Mouse (Mus musculus) cerebellum, adult 9-10 months (tissue): ENCODE data around the gene Prelp.

Experiments
- DNase-seq: peaks from one replicate; pipeline ENCODE4 v3.0.0; 2022

Prelp gene

DNA sequence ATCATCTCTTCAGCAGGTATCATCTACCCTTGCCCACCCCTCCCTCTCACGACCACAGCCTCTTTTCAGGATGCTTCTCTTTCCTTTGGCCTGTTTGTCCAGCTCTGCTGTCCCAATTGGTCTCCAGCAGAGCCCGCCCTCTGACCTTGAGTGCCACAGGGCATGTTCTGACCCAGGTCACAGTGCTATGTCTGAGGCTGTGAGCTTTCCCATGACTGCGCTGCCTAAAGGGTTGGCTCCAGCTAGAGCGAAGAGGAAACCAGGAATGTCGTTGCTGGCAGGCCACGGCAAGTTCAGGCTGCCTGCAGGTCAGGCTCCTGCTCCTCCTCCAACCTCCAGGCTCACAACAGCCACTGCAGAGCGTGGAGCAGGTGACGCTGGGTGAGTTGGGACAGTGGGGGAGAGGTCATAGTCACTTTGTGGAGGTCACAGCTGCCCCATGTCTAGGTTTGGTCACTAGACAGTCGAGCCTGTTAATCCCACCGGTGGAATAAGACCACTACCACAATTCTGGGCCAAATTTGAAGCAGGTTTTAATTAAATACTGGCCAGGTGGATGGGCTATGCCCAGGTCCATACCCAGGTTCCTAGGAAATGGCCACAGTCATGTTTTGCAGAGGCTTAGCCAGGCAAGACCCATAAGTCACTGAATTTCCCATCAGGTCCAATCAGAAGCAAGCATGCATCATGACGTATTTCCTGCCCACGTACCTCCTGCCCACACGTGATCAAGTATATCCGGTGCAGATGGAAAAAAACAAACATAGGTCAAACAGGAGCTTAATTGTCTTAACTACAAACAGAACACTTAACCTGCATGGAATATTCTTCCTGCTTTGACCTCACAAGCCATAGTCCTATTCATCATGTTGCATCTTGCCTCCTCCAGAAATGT, 12.3 kb upstream of the Prelp start:
- DNase-seq, result no peak

DNA sequence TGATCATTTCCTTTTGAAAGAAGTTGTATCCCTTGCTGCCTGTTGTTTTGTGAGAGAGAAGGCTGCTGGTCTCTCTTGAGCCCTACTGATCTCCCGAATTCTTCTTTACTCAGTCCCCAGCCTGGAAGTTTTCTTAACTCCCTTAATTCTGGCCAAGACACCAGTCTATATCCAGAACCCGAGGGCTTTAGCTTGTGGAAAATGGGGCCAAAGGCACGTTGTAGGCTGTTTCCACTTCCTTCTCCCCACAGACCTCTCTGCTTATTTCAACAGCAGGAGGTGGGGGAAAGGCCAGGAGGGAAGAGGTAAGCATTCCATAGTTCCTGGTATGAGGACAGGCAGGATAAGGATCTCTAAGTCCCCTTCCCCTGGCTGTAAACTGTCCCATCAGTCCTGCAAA, 8.8 kb upstream of the Prelp start:
- no peak for DNase-seq

DNA sequence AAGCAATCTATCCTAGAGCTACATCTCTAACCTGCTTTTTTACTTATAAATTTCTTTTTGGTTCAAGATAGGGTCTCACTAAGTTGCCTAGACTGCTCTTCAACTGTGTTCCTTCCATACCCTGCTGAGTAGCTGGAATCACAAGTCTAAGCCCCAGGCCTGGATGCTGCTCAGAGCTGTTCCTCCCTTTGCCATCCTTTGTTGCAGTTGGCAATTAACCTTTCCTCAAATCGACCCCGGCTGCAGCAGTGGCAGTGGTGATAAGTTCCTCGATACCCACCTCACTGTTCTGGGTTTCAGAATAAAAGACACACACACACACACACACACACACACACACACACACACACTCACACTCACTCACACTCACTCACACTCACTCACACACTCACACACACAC, 4.0 kb upstream of the Prelp start:
- DNase-seq, result no peak

DNA sequence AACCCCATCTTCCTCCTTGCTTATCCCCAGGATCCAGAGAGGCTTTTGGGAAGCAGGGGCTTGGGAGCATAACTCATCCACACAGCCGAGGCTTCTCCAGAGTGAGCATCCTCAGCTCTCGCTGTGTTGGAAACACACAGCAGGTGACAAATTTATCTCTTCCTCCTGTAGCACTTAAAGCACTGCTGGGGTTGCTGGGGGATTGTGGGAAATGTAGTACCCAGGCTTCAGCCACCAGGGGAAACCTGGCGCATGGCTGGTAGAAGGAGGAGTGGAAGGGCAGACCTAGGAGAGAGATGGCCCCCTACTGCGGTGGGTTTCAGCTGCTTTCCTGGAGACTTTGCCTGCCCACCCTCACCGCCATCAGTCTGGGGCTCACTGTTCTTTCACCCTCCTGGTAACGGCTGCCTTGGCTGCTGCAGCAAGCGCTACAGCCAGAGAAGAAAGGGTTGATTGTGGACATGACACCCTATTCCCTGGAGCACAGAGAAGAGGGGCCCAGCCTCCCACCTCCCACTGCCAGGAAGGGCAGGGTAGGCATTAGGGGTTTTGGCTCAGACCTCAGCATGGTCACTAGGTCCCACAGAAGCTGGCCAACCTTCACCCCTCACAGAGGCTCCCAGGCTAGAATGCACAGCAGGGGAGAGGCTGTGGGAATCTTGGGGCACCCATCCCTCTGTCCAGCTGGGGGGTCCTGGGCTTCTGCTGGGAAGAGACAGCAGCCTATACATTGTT, 3.1 kb upstream of the Prelp start:
- DNase-seq, result no peak

GRCm38 (mm10) chr1:133923071-133923470, 1.9 kb upstream of the Prelp start:
- no peak for DNase-seq

- DNase-seq, result no peak
These were observed 338 bp downstream of the Prelp start for GRCm38 (mm10) chr1:133920876-133921275.

DNA sequence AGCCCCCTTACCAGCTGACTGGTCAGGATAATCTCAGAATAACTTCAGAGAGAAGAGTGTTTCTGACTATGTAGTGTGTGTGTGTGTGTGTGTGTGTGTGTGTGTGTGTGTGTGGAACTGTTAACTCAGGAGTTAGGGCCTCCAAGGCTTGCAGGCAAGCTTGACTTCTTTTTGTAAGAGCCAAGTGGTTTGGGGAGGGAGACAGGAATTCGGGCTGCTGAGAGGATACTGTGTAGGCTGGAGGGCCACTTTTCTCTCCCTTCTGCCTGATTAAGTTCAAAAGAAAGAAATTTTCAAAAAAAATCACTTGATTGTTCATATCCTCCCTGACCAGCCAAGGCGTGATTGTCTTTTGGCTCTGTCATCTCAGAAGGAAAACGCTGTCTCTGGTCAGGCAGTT, 813 bp downstream of the Prelp start:
- DNase-seq, result no peak

DNA sequence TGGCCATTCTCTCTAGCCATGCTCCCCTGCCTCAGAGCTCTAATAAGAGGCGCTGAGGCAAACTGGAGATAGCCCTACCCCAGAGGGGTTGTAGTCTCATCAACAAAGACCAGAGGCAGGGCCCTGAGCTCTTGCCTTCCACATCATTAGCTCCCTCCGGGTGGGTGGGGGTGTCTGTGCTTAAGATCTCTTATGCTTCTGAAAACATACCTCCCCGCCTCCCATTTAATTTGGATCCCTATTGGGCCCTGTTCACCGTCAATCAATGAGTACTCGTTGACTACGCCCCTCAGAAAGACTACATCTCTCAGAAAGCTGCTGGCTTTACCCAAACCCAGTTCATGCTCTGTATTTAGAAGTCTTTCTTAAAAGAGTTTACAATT, 3.1 kb downstream of the Prelp start:
- no peak for DNase-seq

- no peak for DNase-seq
These were observed 3.6 kb downstream of the Prelp start for GRCm38 (mm10) chr1:133917456-133918087.

DNA sequence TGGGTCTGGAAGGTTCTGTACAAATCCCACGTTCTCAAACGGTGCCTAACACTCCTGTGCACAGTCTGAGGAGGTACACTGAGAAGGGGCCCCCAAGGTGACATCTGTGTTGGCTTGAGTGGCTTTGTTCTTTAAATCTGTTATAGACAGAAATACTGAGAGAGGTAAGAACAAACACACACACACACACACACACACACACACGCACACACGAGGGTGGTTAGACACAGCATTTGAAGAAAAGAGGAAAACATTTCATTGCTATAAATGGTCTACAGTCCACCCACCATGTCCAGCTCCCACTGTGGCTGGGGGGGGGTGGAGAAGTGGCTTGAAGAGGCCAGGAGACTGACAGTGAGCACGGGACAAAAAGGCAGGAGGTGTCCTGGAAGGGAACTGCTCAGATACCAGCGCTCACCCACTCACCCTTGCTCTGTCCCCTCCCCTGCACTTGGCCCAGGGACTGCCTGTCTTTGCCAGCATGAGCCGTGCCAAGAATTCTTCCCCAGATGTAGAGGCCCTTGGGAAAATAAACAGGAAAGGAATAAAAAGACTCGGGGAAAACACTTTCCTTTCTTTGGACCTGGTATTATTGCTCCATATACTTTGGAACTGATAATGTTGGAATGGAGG, 5.4 kb downstream of the Prelp start:
- DNase-seq, result no peak

DNA sequence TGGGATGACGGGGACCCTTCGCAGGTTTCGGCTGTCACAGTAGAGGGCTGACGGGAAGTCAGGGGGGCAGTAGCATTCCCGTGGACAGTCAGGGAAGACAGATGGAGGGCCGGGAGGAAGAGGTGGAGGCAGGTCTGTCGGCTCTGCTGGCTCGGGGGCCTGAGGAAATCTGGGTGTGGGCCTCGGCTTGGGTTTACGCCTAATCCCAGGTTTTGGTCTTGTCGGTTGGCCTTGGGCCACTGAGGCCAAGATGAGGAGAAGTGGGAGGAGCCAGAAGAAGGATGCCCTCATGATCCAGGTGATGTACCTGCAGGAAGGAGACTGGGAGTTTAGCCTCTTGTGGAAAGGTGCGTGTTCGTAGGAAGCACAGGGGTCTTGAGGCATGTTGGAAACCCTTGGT, 6.1 kb downstream of the Prelp start:
- no peak for DNase-seq

GRCm38 (mm10) chr1:133913018-133913417, 8.2 kb downstream of the Prelp start:
- DNase-seq, result no peak

DNA sequence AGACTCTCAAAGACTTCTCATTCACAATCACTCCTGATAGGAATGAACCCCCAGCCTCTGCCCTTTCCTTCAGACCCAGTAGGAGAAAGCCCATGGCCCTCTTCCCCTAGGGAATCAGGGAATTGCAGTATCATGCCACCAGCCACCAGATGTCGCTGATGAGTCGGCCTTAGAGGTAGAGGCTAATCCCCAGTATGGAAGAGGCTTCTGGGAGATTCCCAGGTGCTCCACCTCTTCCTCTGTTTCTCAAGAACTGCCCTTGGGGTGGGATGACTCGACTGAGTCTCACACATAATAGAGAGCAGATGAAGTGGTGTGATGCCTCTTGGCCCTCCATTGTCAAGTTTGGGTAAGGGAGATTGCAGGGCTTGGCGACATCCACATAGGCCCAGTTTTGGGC, 9.8 kb downstream of the Prelp start:
- peak; percentile 80 for DNase-seq

GRCm38 (mm10) chr1:133911008-133911407, 10.2 kb downstream of the Prelp start:
- DNase-seq, result no peak

GRCm38 (mm10) chr1:133910108-133910507, 11.1 kb downstream of the Prelp start:
- no peak for DNase-seq

- DNase-seq, result peak; percentile 73
These were observed 12.3 kb downstream of the Prelp start for GRCm38 (mm10) chr1:133908659-133909575.

DNA sequence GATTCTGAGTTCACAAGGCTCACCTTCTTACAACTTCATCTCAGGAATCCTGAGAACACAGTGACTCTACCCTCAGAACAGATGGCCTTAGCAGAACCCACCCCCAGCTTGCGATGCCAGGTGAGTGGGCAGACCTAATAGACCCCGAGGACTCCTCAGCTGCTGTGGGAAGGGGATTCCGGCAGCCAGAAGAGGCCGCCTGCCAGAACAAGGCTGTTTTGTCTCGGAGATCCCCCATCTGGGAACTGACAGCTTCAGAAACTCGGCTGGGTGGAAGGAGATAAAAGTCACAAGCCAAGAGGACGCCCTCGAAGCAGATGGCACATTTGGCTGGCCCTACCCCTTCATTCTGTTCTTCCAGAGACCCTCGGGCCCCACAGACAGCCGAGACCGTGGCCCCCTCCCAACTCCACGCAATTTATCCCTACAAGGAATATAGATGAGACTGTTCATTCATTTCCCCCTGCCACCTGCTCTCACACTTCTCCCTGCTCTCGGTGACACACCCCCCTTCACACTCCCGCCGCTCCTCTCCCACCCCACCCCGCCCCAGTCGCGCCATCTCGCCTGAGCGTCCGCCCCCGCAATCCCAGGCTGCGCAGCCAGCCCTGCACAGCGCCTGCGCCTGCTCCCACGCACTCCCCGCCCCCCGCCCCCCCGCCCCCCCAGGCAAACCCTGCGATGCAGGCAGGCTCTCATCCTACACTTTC, 13.1 kb downstream of the Prelp start, which contains the start of gene Optc:
Gene Optc, minus strand, starts transcription at position 51 of the 710 bp plus-strand sequence.
- peak; percentile 82 for DNase-seq

- DNase-seq, result no peak
These were observed 14.8 kb downstream of the Prelp start for GRCm38 (mm10) chr1:133906420-133906819.

DNA sequence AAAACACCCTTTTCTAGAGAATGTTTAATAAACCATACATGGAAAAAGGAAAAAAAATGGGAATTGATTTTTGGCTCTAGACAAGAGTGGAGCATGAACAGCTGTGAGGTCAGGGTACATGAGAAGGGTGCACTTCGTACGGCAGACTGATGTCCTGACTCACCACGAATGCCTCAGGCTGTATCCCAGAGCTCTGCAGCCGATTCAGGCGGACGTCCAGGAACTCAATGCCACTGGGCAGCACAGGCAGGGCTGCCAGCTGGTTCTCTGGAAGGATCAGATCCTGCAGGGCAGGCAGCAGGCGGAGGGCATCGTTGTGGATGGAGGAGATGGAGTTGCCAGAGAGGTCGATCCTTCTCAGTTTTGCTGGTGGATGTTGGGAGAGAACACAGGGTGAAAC, 20.4 kb downstream of the Prelp start:
- peak; percentile 83 for DNase-seq

DNA sequence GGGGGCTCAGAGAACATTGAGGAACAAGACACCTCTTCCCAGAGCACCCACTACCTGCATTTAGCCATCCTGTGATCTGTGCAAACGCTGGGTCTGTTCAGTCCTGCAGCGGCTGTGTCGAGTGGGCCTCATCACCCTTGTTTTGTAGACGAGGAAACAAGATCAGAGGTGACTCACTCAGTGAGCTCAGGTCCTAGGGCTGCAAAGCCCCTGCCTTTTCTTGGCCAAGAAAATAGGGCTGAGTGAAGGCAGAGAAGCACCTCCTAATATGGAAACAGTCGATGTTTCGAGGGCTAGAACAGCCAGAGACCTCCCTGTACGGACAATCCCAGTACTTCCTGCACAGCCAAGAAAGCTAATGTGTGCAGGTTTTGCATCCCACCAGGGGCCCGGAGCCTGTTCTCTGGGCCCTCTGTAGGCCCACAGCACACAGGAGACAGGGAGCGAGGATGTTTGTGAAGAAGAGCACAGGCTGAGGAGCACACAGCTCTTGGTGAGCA, 22.1 kb downstream of the Prelp start:
- no peak for DNase-seq

DNA sequence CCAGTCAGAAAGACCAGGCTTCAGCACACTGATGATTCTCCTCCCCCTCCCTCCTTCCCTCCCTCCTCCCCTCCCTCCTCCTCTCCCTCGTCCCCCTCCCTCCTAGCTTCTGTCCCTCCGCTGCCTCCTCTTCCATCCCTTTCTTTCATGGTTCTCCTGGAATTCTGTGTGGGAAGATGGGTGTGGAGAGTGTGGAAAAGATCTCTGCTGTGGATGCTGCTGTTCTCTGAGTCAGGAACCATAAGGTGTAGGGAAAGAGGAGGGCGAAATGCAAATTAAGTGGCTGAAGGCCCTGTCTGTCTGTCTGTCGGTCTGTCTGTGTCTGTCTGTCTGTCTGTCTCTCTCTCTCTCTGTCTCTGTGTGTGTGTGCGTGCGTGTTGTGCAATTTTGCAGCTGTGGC, 23.9 kb downstream of the Prelp start:
- no peak for DNase-seq
